Mouse (Mus musculus): ENCODE results near the gene Eif3f. TPM values are rescaled to one million over a fixed set of nuclear protein-coding genes. Genes with fewer than 3 reads are reported as not detected.

Gene Eif3f
- polyA plus RNA-seq, 1 experiment from 2014 or later, result 66.0 TPM

Other genes starting within 250 kb of the Eif3f start
- not detected in 2 replicates for gene Olfr512, start 221.1 kb upstream of the Eif3f start, polyA plus RNA-seq (2014; fragmentation: Nextera tagmentation; extraction: Ambion mirVana)
- not detected in 2 replicates for gene Olfr513, start 183.4 kb upstream of the Eif3f start, polyA plus RNA-seq (2014; fragmentation: Nextera tagmentation; extraction: Ambion mirVana)
- not detected in 2 replicates for gene Olfr514, start 108.4 kb upstream of the Eif3f start, polyA plus RNA-seq (2014; fragmentation: Nextera tagmentation; extraction: Ambion mirVana)
- gene Olfr516, start 83.9 kb upstream of the Eif3f start, polyA plus RNA-seq (2014; fragmentation: Nextera tagmentation; extraction: Ambion mirVana), result not detected in 2 replicates
- gene Olfr517, start 62.0 kb upstream of the Eif3f start, polyA plus RNA-seq (2014; fragmentation: Nextera tagmentation; extraction: Ambion mirVana), result not detected in 2 replicates
- not detected in 2 replicates for gene Olfr518, start 49.4 kb upstream of the Eif3f start, polyA plus RNA-seq (2014; fragmentation: Nextera tagmentation; extraction: Ambion mirVana)
- gene Olfr519, start 40.0 kb upstream of the Eif3f start, polyA plus RNA-seq (2014; fragmentation: Nextera tagmentation; extraction: Ambion mirVana), result not detected in 2 replicates
- gene Nlrp10, start 4.2 kb upstream of the Eif3f start, polyA plus RNA-seq (2014; fragmentation: Nextera tagmentation; extraction: Ambion mirVana), result 5.2 and 5.6 TPM in 2 replicates
- gene Tub, start 15.9 kb downstream of the Eif3f start, polyA plus RNA-seq (2014; fragmentation: Nextera tagmentation; extraction: Ambion mirVana), result 0.45 and 0.63 TPM in 2 replicates
- 1.7 and 1.9 TPM in 2 replicates for gene Ric3, start 148.9 kb downstream of the Eif3f start, polyA plus RNA-seq (2014; fragmentation: Nextera tagmentation; extraction: Ambion mirVana)
- gene Lmo1, start 240.8 kb downstream of the Eif3f start, polyA plus RNA-seq (2014; fragmentation: Nextera tagmentation; extraction: Ambion mirVana), result 1.7 and 2.1 TPM in 2 replicates